In the genomic region with DNA sequence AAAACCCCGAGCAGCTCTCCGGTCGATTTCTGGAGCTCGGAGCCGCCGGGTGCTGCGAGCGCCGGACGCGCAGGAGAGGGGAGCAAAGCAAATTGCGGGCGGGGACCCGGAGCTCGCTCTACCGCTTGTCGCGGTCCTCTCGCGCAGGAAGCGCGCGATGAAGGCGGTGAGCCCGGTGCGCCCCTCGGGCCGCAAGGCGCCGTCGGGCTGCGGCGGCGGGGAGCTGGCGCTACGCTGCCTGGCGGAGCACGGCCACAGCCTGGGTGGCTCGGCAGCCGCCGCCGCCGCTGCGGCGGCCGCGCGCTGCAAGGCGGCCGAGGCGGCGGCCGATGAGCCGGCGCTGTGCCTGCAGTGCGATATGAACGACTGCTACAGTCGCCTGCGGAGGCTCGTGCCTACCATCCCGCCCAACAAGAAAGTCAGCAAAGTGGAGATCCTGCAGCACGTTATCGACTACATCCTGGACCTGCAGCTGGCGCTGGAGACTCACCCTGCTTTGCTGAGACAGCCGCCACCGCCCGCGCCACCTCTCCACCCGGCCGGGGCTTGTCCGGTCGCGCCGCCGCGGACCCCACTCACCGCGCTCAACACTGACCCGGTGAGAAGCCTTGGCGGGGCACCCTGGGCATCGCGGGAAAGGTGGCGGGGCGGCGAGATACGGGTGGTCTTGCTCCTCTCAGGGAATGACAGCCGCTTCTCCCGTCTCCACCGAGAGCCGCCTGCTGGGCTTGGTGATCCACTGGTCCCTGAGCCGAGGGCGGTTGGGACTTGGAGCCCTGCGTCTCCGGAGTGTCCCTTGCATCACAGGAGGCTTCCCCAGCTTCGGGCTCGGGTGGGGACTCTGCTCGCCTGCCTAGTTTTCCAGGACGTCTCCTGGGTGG, we compare ENCODE assay signal across 8 mouse cellular contexts. TPM values are rescaled to one million over a fixed set of nuclear protein-coding genes. Genes with fewer than 3 reads are reported as not detected.
DNase-seq lines count a peak whose midpoint lies in the region; ATAC-seq and TF ChIP-seq lines count a peak whose summit lies in the region.

No protein-coding gene starts in this region.

- H3K9ac ChIP-seq in embryonic facial prominence, embryonic 12.5 days: peak overlapping the region; percentile 78
- peak overlapping the region; percentile 90 for H3K9ac ChIP-seq in kidney, embryonic 14.5 days (ENCODE audit: low read depth, low read length)
- H3K9ac ChIP-seq in limb, embryonic 15.5 days: peak overlapping the region; percentile 82
- peak overlapping the region; percentile 94 for H3K9ac ChIP-seq in midbrain, postnatal 0 days (replicated peaks; ENCODE audit: low read length, poor library complexity, severe bottlenecking)

- peak; percentile 13; the same call in 1 of the 2 replicates for ATAC-seq in embryonic facial prominence, embryonic 12.5 days (ENCODE audit: insufficient number of reproducible peaks, insufficient read depth, low FRiP score, low TSS enrichment)
- peak; percentile 28; the same call in 1 of the 2 replicates for ATAC-seq in kidney, embryonic 14.5 days (ENCODE audit: low FRiP score, low TSS enrichment)
- ATAC-seq in limb, embryonic 15.5 days (ENCODE audit: insufficient number of reproducible peaks, low FRiP score, low TSS enrichment, low read depth): no peak
- ATAC-seq in midbrain, postnatal 0 days (ENCODE audit: low FRiP score): peak; percentile 44

- H3K27ac ChIP-seq in spleen, adult 2 months (ENCODE audit: insufficient read depth, low read length): peak overlapping the region; percentile 57
- peak overlapping the region; percentile 90 for H3K27ac ChIP-seq in embryonic facial prominence, embryonic 12.5 days
- H3K27ac ChIP-seq in kidney, embryonic 14.5 days (ENCODE audit: low read depth, low read length): peak overlapping the region; percentile 84
- peak overlapping the region; percentile 93 for H3K27ac ChIP-seq in limb, embryonic 15.5 days
- peak overlapping the region; percentile 93 for H3K27ac ChIP-seq in midbrain, postnatal 0 days (ENCODE audit: low read depth, low read length)

- H3K4me2 ChIP-seq in embryonic facial prominence, embryonic 12.5 days (replicated peaks): peak overlapping the region; percentile 95
- peak overlapping the region; percentile 90 for H3K4me2 ChIP-seq in kidney, embryonic 14.5 days (replicated peaks; ENCODE audit: low read depth, low read length)
- peak overlapping the region; percentile 92 for H3K4me2 ChIP-seq in limb, embryonic 15.5 days
- peak overlapping the region; percentile 53 for H3K4me2 ChIP-seq in midbrain, postnatal 0 days (ENCODE audit: low read depth, low read length, poor library complexity, severe bottlenecking)

- TF ChIP-seq POLR2A in spleen, adult 2 months (IDR thresholded peaks at IDR 0.05; ENCODE audit: low read depth, low read length): no peak

- no peak for DNase-seq in spleen, adult 2 months (ENCODE audit: low read depth in 1 of 2, low spot score in 2 of 2)
- DNase-seq in spleen, postnatal 14 days (ENCODE audit: low spot score in 2 of 2): no peak
- DNase-seq in heart, adult 9 months (ENCODE audit: low spot score in 2 of 2): peak; percentile 25 to 40
- DNase-seq in midbrain, postnatal 0 days (ENCODE audit: low spot score): peak; percentile 51
- DNase-seq in testis, postnatal 14 days (ENCODE audit: low spot score): peak; percentile 46

- no peaks in the 10 kb centered on the region for H3K4me1 ChIP-seq in spleen, adult 2 months (ENCODE audit: control insufficient read depth, insufficient read depth, insufficient read length)
- 0 out of 2 replicates have a peak, but pooled peaks cover 5% of the 10 kb centered on the region for H3K4me1 ChIP-seq in embryonic facial prominence, embryonic 12.5 days
- 0 out of 2 replicates have a peak, but pooled peaks cover 3% of the 10 kb centered on the region for H3K4me1 ChIP-seq in kidney, embryonic 14.5 days (ENCODE audit: control insufficient read depth, insufficient read depth, low read length)
- H3K4me1 ChIP-seq in limb, embryonic 15.5 days: peaks cover 11% of the 10 kb centered on the region
- H3K4me1 ChIP-seq in midbrain, postnatal 0 days (ENCODE audit: insufficient read depth, low read length): no peaks in the 10 kb centered on the region

- H3K27me3 ChIP-seq in spleen, adult 2 months (ENCODE audit: control insufficient read depth, insufficient read depth, low read length): peaks cover 14% of the 10 kb centered on the region
- H3K27me3 ChIP-seq in embryonic facial prominence, embryonic 12.5 days: no peaks in the 10 kb centered on the region
- no peaks in the 10 kb centered on the region for H3K27me3 ChIP-seq in kidney, embryonic 14.5 days (ENCODE audit: control insufficient read depth, insufficient read depth, low read length)
- no peaks in the 10 kb centered on the region for H3K27me3 ChIP-seq in limb, embryonic 15.5 days
- H3K27me3 ChIP-seq in midbrain, postnatal 0 days (ENCODE audit: insufficient read depth, low read length): no peaks in the 10 kb centered on the region

- H3K4me3 ChIP-seq in spleen, adult 2 months (ENCODE audit: extremely low read depth, insufficient read depth, insufficient read length): peak overlapping the region; percentile 34
- H3K4me3 ChIP-seq in embryonic facial prominence, embryonic 12.5 days: peak overlapping the region; percentile 75
- H3K4me3 ChIP-seq in kidney, embryonic 14.5 days (ENCODE audit: low read length): peak overlapping the region; percentile 61
- H3K4me3 ChIP-seq in limb, embryonic 15.5 days: peak overlapping the region; percentile 77
- H3K4me3 ChIP-seq in midbrain, postnatal 0 days (ENCODE audit: low read depth, low read length): peak overlapping the region; percentile 87

- H3K9me3 ChIP-seq in embryonic facial prominence, embryonic 12.5 days: no peaks in the 10 kb centered on the region
- H3K9me3 ChIP-seq in kidney, embryonic 14.5 days (ENCODE audit: control insufficient read depth, low read length): no peaks in the 10 kb centered on the region
- no peaks in the 10 kb centered on the region for H3K9me3 ChIP-seq in limb, embryonic 15.5 days
- H3K9me3 ChIP-seq in midbrain, postnatal 0 days (ENCODE audit: low read length): no peaks in the 10 kb centered on the region

- WGBS in spleen, adult 2 months: 2% methylated on average over 94 of the region's 98 CpGs
- under 1% methylated on average over 98 of the region's 98 CpGs for WGBS in embryonic facial prominence, embryonic 12.5 days
- WGBS in kidney, embryonic 14.5 days: under 1% methylated on average over 95 of the region's 98 CpGs
- WGBS in limb, embryonic 15.5 days: under 1% methylated on average over 96 of the region's 98 CpGs
- under 1% methylated on average over 94 of the region's 98 CpGs for WGBS in midbrain, postnatal 0 days

- TF ChIP-seq CTCF in spleen, adult 2 months (IDR thresholded peaks at IDR 0.05; ENCODE audit: extremely low read depth, insufficient read depth, insufficient read length, insufficient replicate concordance): no peak
- no peak; the same call in none of the 2 replicates for TF ChIP-seq CTCF in midbrain, postnatal 0 days (IDR thresholded peaks at IDR 0.05)

- H3K36me3 ChIP-seq in spleen, adult 2 months (ENCODE audit: control insufficient read depth, insufficient read depth, low read length): no peaks in the 10 kb centered on the region
- no peaks in the 10 kb centered on the region for H3K36me3 ChIP-seq in embryonic facial prominence, embryonic 12.5 days
- no peaks in the 10 kb centered on the region for H3K36me3 ChIP-seq in kidney, embryonic 14.5 days (ENCODE audit: control insufficient read depth, insufficient read depth, low read length)
- no peaks in the 10 kb centered on the region for H3K36me3 ChIP-seq in limb, embryonic 15.5 days
- no peaks in the 10 kb centered on the region for H3K36me3 ChIP-seq in midbrain, postnatal 0 days (ENCODE audit: insufficient read depth, low read length)

RNA-seq across cellular contexts. Expression of gene Id4, which starts 0.6 kb away (rescaled TPM):
- polyA plus RNA-seq in spleen, adult 2 months (2012; rRNA removed): 3.0 and 6.0 TPM in 2 replicates
- polyA plus RNA-seq in embryonic facial prominence, embryonic 12.5 days (2016; fragmentation: Nextera tagmentation; extraction: Ambion mirVana): 24.7 and 26.7 TPM in 2 replicates
- polyA plus RNA-seq in kidney, embryonic 14.5 days (2014; fragmentation: Nextera tagmentation; extraction: Ambion mirVana): 18.3 and 23.1 TPM in 2 replicates
- polyA plus RNA-seq in limb, embryonic 15.5 days (2015; fragmentation: Nextera tagmentation; extraction: Ambion mirVana): 9.6 and 13.4 TPM in 2 replicates
- total RNA-seq in midbrain, postnatal 0 days (2014; rRNA removed): 158 and 201 TPM in 2 replicates
- polyA plus RNA-seq in midbrain, postnatal 0 days (2015; fragmentation: Nextera tagmentation; extraction: Ambion mirVana): 95.1 and 116 TPM in 2 replicates

Comparison
In these comparisons a context has a peak if more than half of its experiments do, and no peak if none do; other contexts are left out.
1. DNase-seq: peak in heart, adult 9 months (2 of 2), midbrain, postnatal 0 days (single experiment) and testis, postnatal 14 days (single experiment); none in spleen, adult 2 months (0 of 2) and spleen, postnatal 14 days (0 of 2).
2. H3K4me3 ChIP-seq: peak in every context shown above with its lines; median percentile 87 in midbrain, postnatal 0 days; 77 in limb, embryonic 15.5 days; 75 in embryonic facial prominence, embryonic 12.5 days; 61 in kidney, embryonic 14.5 days; 34 in spleen, adult 2 months.
3. Peak in every context shown above with its lines, with median percentiles within 50 percentile points of each other: H3K27ac ChIP-seq, H3K4me2 ChIP-seq and H3K9ac ChIP-seq.